Mouse (Mus musculus) CH12.LX (cell line): ENCODE results near the gene Klhl23. TPM values are rescaled to one million over a fixed set of nuclear protein-coding genes. Genes with fewer than 3 reads are reported as not detected.

Source experiments
- DNase-seq: peaks from one replicate; pipeline ENCODE4 v3.0.0-alpha.2; 2013; ENCODE audit errors: extremely low read depth
- H3K27ac ChIP-seq: 2 replicates; pipeline ENCODE4 v1.5.1; 2012; ENCODE audit warnings: low read depth, mild to moderate bottlenecking, control low read depth, moderate library complexity; ENCODE audit not compliant: insufficient read depth
- H3K27me3 ChIP-seq: replicated peaks from 2 replicates; pipeline ENCODE3; 2012; ENCODE audit warnings: inconsistent platforms
- H3K36me3 ChIP-seq, 2 experiments: replicated peaks in 1 of 2; 2 replicates each; pipeline versions ENCODE3 to v1.6.1; 2012; ENCODE audit warnings: inconsistent platforms in 1 of 2, low read length in 1 of 2, mild to moderate bottlenecking in 1 of 2, mixed read lengths in 1 of 2, moderate library complexity in 1 of 2; ENCODE audit not compliant: control insufficient read depth in 1 of 2, insufficient read depth in 1 of 2
- H3K4me1 ChIP-seq, 2 experiments: 2 replicates each; pipeline ENCODE4 v1.6.1; 2012; ENCODE audit warnings: inconsistent platforms in 1 of 2, moderate library complexity in 1 of 2; ENCODE audit not compliant: insufficient read depth in 2 of 2, control insufficient read depth in 1 of 2
- H3K4me2 ChIP-seq: 2 replicates; pipeline ENCODE4 v1.6.1; 2012; ENCODE audit warnings: low read depth, mild to moderate bottlenecking, control low read depth; ENCODE audit not compliant: poor library complexity, insufficient read depth, severe bottlenecking
- H3K4me3 ChIP-seq, 3 experiments: fragments of 150-350 bp in 1 of 3; sonication (generic) in 1 of 3; replicated peaks in 1 of 3; 2 replicates each; pipeline versions ENCODE3 to v1.5.1; 2011 to 2012; ENCODE audit warnings: low read depth in 2 of 3, low read length in 2 of 3, mild to moderate bottlenecking in 2 of 3, moderate library complexity in 2 of 3, control low read depth in 1 of 3, improper control_type of control experiment in 1 of 3, inconsistent platforms in 1 of 3, mixed read lengths in 1 of 3; ENCODE audit not compliant: poor library complexity in 1 of 3
- H3K79me2 ChIP-seq: replicated peaks from 2 replicates; pipeline ENCODE4 v1.6.1; 2012; ENCODE audit warnings: mild to moderate bottlenecking, moderate library complexity; ENCODE audit not compliant: control insufficient read depth, poor library complexity, insufficient read depth, severe bottlenecking; ENCODE audit errors: extremely low read depth
- H3K9ac ChIP-seq: 2 replicates; pipeline ENCODE4 v1.6.1; 2012; ENCODE audit warnings: low read depth, mild to moderate bottlenecking, control low read depth, moderate library complexity; ENCODE audit not compliant: insufficient read depth
- H3K9me3 ChIP-seq: replicated peaks from 2 replicates; pipeline ENCODE3; 2012; ENCODE audit warnings: low read length, inconsistent platforms, mixed read lengths
- CHD2 ChIP-seq: IDR thresholded peaks from 2 replicates; pipeline ENCODE4 v1.6.1; 2011; ENCODE audit warnings: low read length, improper control_type of control experiment
- ELF1 ChIP-seq: IDR thresholded peaks from 2 replicates; pipeline ENCODE4 v1.6.1; 2014; ENCODE audit warnings: low read depth, mild to moderate bottlenecking, inconsistent platforms, low read length, improper control_type of control experiment
- GABPA ChIP-seq: IDR thresholded peaks from 2 replicates; pipeline ENCODE4 v1.6.1; 2012; ENCODE audit warnings: low read depth, low read length, improper control_type of control experiment, inconsistent platforms; ENCODE audit not compliant: insufficient replicate concordance
- HCFC1 ChIP-seq: IDR thresholded peaks from 2 replicates; pipeline ENCODE4 v1.6.1; 2012; ENCODE audit warnings: low read depth, mild to moderate bottlenecking, inconsistent platforms, low read length, improper control_type of control experiment
- JUN ChIP-seq: IDR thresholded peaks from 2 replicates; pipeline ENCODE4 v1.6.1; 2011; ENCODE audit warnings: low read depth, mild to moderate bottlenecking, low read length, improper control_type of control experiment, moderate library complexity; ENCODE audit not compliant: insufficient read depth
- JUND ChIP-seq: conservative IDR thresholded peaks from 2 replicates; pipeline ENCODE4 v1.6.1; 2011; ENCODE audit warnings: low read depth, low read length, improper control_type of control experiment
- MAFK ChIP-seq: IDR thresholded peaks from 2 replicates; pipeline ENCODE4 v1.6.1; 2011; ENCODE audit warnings: low read length, improper control_type of control experiment; ENCODE audit not compliant: insufficient replicate concordance
- MAZ ChIP-seq: IDR thresholded peaks from 2 replicates; pipeline ENCODE4 v1.6.1; 2012; ENCODE audit warnings: low read depth, mild to moderate bottlenecking, inconsistent platforms, low read length, improper control_type of control experiment, moderate library complexity
- MEF2A ChIP-seq: IDR thresholded peaks from 2 replicates; pipeline ENCODE4 v1.6.1; 2014; ENCODE audit warnings: low read depth, mild to moderate bottlenecking, inconsistent platforms, low read length, improper control_type of control experiment, borderline replicate concordance
- MYC ChIP-seq: IDR thresholded peaks from 2 replicates; pipeline ENCODE4 v1.6.1; 2011; ENCODE audit warnings: low read depth, mild to moderate bottlenecking, improper control_type of control experiment, low read length
- NRF1 ChIP-seq: IDR thresholded peaks from 2 replicates; pipeline ENCODE4 v1.6.1; 2014; ENCODE audit warnings: low read depth, mild to moderate bottlenecking, inconsistent platforms, low read length, improper control_type of control experiment, moderate library complexity
- POLR2A ChIP-seq: IDR thresholded peaks from 2 replicates; pipeline ENCODE4 v1.6.1; 2011; ENCODE audit warnings: low read depth, mild to moderate bottlenecking, improper control_type of control experiment, low read length
- RCOR1 ChIP-seq: conservative IDR thresholded peaks from 2 replicates; pipeline ENCODE4 v1.6.1; 2012; ENCODE audit warnings: low read depth, mild to moderate bottlenecking, inconsistent platforms, low read length, improper control_type of control experiment
- SMC3 ChIP-seq: IDR thresholded peaks from 2 replicates; pipeline ENCODE4 v1.6.1; 2011; ENCODE audit warnings: low read depth, low read length, improper control_type of control experiment
- TBP ChIP-seq: conservative IDR thresholded peaks from 2 replicates; pipeline ENCODE4 v1.6.1; 2011; ENCODE audit warnings: low read depth, low read length, improper control_type of control experiment
- TCF12 ChIP-seq: IDR thresholded peaks from 2 replicates; pipeline ENCODE4 v1.6.1; 2014; ENCODE audit warnings: low read depth, mild to moderate bottlenecking, inconsistent platforms, low read length, improper control_type of control experiment
- ZC3H11A ChIP-seq: IDR thresholded peaks from 2 replicates; pipeline ENCODE4 v1.6.1; 2012; ENCODE audit warnings: low read depth, mild to moderate bottlenecking, inconsistent platforms, low read length, improper control_type of control experiment
- ZKSCAN1 ChIP-seq: IDR thresholded peaks from 2 replicates; pipeline ENCODE4 v1.6.1; 2012; ENCODE audit warnings: low read depth, inconsistent platforms, low read length, improper control_type of control experiment, borderline replicate concordance
- dilution Hi-C: fragments of 300-500 bp; cut with MboI; formaldehyde crosslinking; loops from 2 replicates; pipeline ENCODE4 v1.14.3; 2020; ENCODE audit warnings: low sequenced_read_pairs; ENCODE audit not compliant: extremely low pct_unique_long_range_greater_than_20kb, extremely low pct_ligation_motif_present
- in situ Hi-C: fragments of 300-500 bp; cut with MboI; formaldehyde crosslinking; loops from 3 replicates; pipeline ENCODE4 v1.14.3; 2019; ENCODE audit warnings: low sequenced_read_pairs, low pct_ligation_motif_present, low pct_unique_long_range_greater_than_20kb, mixed read lengths
- polyA plus RNA-seq: library from polyadenylated mRNA; unstranded; fragments of >175 nt; gene quantifications from 2 replicates; pipeline ENCODE4 v1.2.1, GENCODE M21; 2012; ENCODE audit warnings: low read depth; ENCODE audit not compliant: insufficient read length
- total RNA-seq, 2 experiments: library from RNA; depleted of rRNA; stranded (reverse); fragments of 300-350 nt in 1 of 2; fragments of >200 nt in 1 of 2; gene quantifications; 2 replicates each; pipeline ENCODE4 v1.2.3; 2012 to 2014

Klhl23 gene
- total and polyA plus RNA-seq, 3 experiments, result 0.05 to 0.34 (median 0.09) TPM

DNA sequence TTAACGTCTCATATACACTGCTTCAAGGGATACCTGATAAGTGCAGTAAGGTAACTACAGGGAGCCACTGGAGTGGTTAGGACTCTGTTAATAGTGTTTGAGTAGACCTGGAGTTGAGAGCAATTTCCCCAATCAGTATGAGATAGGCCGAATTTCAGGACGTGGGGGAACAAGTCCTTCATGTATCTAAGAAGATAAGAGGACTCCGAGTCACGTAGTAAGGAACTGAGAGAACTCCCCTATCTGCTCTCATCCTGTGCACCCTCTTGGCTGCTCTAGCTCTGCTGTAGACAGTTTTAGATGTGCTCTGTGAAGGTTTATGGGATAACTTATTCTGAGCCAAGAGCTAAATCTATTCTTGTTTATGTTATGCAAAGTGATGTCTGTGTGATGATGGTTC is 5.2 kb upstream of the Klhl23 start (continued):
- TF ChIP-seq CHD2, result no peak

DNA sequence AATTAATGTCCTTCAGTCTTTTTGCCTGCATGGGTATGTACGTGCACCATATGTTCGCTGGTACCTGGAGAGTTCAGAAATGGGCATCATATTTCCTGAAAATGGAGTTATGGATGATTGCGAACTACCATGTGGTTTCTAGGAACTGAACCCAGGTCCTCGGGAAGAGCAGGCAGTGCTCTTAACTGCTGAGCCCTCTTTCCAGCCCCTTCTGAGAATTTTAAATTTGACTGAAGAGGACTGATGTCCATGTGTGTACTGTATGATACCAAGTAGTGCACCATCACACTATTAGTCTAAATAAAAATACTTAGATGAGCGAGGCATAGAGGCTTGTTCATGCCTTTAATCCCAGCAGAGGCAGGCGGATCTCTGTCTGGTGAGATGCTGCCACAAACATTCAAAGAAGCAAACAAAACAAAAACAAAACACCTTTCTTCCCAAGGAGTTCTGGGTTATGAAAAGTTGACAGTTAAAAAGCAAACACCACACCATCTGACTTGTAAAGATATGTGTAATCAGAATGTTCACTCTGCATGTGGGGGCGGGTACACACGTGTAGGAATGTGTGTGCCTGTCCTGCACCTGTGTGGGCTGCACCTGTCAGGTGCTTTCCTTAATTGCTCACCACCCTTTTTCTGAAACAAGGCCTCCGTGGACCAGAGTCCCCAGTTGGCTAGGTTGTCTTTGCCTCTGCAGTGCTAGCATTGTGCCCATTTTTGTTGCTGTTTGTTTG is 3.2 kb upstream of the Klhl23 start:
- no peaks in the 10 kb centered on the region for H3K36me3 ChIP-seq
- H3K27ac ChIP-seq, result no peak overlapping the region
- no peak overlapping the region for H3K4me2 ChIP-seq
- H3K27me3 ChIP-seq, result peaks cover 5% of the 10 kb centered on the region
- DNase-seq, result no peak
- no peak for TF ChIP-seq MEF2A
- H3K79me2 ChIP-seq, result no peaks in the 10 kb centered on the region
- dilution Hi-C loops, result no loop called here
- no peak overlapping the region for H3K9ac ChIP-seq
- H3K4me3 ChIP-seq, result no peak overlapping the region
- in situ Hi-C loops, result no loop called here
- H3K4me1 ChIP-seq, result peaks cover 0 to 2% of the 10 kb centered on the region in 2 experiments; a peak in 1 of 4 replicates
- H3K9me3 ChIP-seq, result peaks cover under 1% of the 10 kb centered on the region

DNA sequence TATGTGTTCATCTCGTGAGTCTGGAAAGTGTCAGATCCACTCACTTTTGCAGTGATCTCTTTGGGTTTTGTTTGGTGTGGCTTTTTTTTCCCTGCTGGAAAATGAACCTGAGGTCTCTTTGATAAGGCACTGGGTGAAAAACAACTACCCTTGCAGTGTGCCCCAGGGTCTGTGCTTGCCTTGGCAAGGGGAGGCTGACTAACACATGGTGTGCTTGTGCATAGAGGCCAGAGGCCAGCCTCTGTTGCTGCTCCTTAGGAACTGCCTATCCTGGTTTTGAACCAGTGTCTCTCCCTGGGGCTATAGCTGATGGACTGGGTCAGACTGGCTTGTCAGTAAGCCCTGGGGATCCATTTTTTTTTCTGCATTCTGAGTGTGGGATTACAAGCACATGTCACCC is 1.5 kb upstream of the Klhl23 start:
- Histone ChIP-seq H3K4me3 (no peak overlapping the region), H3K27ac (no peak overlapping the region), H3K4me2 (no peak overlapping the region), H3K27me3 (peaks cover 6% of the 10 kb centered on the region), H3K36me3 (no peaks in the 10 kb centered on the region), H3K9me3 (no peaks in the 10 kb centered on the region), H3K79me2 (no peaks in the 10 kb centered on the region), H3K4me1 (peaks cover 0 to 2% of the 10 kb centered on the region in 2 experiments; a peak in 1 of 4 replicates), H3K9ac (no peak overlapping the region)
- DNase-seq, result no peak
- in situ Hi-C loops (no loop called here), dilution Hi-C loops (no loop called here)
- no peak for TF ChIP-seq JUND
- TF ChIP-seq SMC3, result no peak
- TF ChIP-seq GABPA, result no peak
- TF ChIP-seq NRF1, result no peak
- no peak for TF ChIP-seq MAZ
- TF ChIP-seq ZKSCAN1, result no peak
- TF ChIP-seq MAFK, result no peak
- TF ChIP-seq JUN, result no peak
- no peak for TF ChIP-seq ZC3H11A
- no peak for TF ChIP-seq TBP
- no peak for TF ChIP-seq RCOR1
- TF ChIP-seq POLR2A, result no peak
- TF ChIP-seq MYC, result no peak
- no peak for TF ChIP-seq HCFC1
- no peak for TF ChIP-seq TCF12
- TF ChIP-seq CHD2, result no peak
- TF ChIP-seq ELF1, result no peak
